Mouse (Mus musculus): ENCODE measurements at regions not wholly inside any gene's neighbourhood (a gene's known extent, or its start where the extent isn't known, plus 50 kb on each side); places are given as distances from the start of the nearest gene placed in this dataset.

- DNase-seq (ENCODE audit: low spot score) = no peak
Observed at GRCm38 (mm10) chr1:183504103-183504841, 86.3 kb downstream of the Hhipl2 start.

GRCm38 (mm10) chr1:183507893-183508292 is 89.9 kb downstream of the Hhipl2 start:
- DNase-seq (ENCODE audit: low spot score) = no peak

GRCm38 (mm10) chr1:183510759-183511158 is 92.7 kb downstream of the Hhipl2 start:
- DNase-seq (ENCODE audit: low spot score) = no peak

- DNase-seq (ENCODE audit: low spot score) = no peak
Observed at GRCm38 (mm10) chr1:183513876-183514275, 95.9 kb downstream of the Hhipl2 start.

GRCm38 (mm10) chr1:183514281-183514983 is 96.4 kb downstream of the Hhipl2 start:
- no peak for DNase-seq (ENCODE audit: low spot score)

GRCm38 (mm10) chr1:183514984-183515287 is 96.9 kb downstream of the Hhipl2 start:
- DNase-seq (ENCODE audit: low spot score) = no peak

- DNase-seq (ENCODE audit: low spot score) = no peak
Observed at GRCm38 (mm10) chr1:183516167-183516566, 98.2 kb downstream of the Hhipl2 start.

GRCm38 (mm10) chr1:183517236-183517635 is 99.2 kb downstream of the Hhipl2 start:
- no peak for DNase-seq (ENCODE audit: low spot score)

- no peak for DNase-seq (ENCODE audit: low spot score)
Observed at GRCm38 (mm10) chr1:183521569-183521968, 103.6 kb downstream of the Hhipl2 start.

- no peak for DNase-seq (ENCODE audit: low spot score)
Observed at GRCm38 (mm10) chr1:183533386-183533785, 115.4 kb downstream of the Hhipl2 start.

GRCm38 (mm10) chr1:183548752-183549387 is 130.9 kb downstream of the Hhipl2 start:
- no peak for DNase-seq (ENCODE audit: low spot score)

GRCm38 (mm10) chr1:183552617-183553016 is 134.6 kb downstream of the Hhipl2 start:
- no peak for DNase-seq (ENCODE audit: low spot score)

- DNase-seq (ENCODE audit: low spot score) = no peak
Observed at GRCm38 (mm10) chr1:183553219-183553618, 135.2 kb downstream of the Hhipl2 start.

GRCm38 (mm10) chr1:183562853-183563252 is 144.8 kb downstream of the Hhipl2 start:
- DNase-seq (ENCODE audit: low spot score) = no peak

GRCm38 (mm10) chr1:183573621-183574585 is 155.9 kb downstream of the Hhipl2 start:
- no peak for DNase-seq (ENCODE audit: low spot score)

- no peak for DNase-seq (ENCODE audit: low spot score)
Observed at GRCm38 (mm10) chr1:183584861-183585260, 166.8 kb downstream of the Hhipl2 start.

GRCm38 (mm10) chr1:183586406-183586805 is 168.4 kb downstream of the Hhipl2 start:
- no peak for DNase-seq (ENCODE audit: low spot score)

GRCm38 (mm10) chr1:183595306-183595705 is 177.3 kb downstream of the Hhipl2 start:
- DNase-seq (ENCODE audit: low spot score) = no peak

GRCm38 (mm10) chr1:183600466-183600865 is 182.5 kb downstream of the Hhipl2 start:
- no peak for DNase-seq (ENCODE audit: low spot score)

- DNase-seq (ENCODE audit: low spot score) = no peak
Observed at GRCm38 (mm10) chr1:183611966-183612694, 194.1 kb downstream of the Hhipl2 start.

- DNase-seq (ENCODE audit: low spot score) = no peak
Observed at GRCm38 (mm10) chr1:183619451-183620059, 201.5 kb downstream of the Hhipl2 start.
